Mouse (Mus musculus) G1E-ER4 (cell line): ENCODE results near the gene Fam163b. TPM values are rescaled to one million over a fixed set of nuclear protein-coding genes. Genes with fewer than 3 reads are reported as not detected.

Experiments used
- GATA1 ChIP-seq: IDR thresholded peaks from one replicate; pipeline ENCODE4 v1.8.0; 2012; ENCODE audit warnings: low read length, inconsistent platforms
- polyA plus RNA-seq: library from polyadenylated mRNA; stranded (reverse); fragments of >175 nt; gene quantifications from 2 replicates; pipeline ENCODE4 v1.2.3, GENCODE M21; 2012

Fam163b gene
- polyA plus RNA-seq, 1 experiment, result not detected

DNA sequence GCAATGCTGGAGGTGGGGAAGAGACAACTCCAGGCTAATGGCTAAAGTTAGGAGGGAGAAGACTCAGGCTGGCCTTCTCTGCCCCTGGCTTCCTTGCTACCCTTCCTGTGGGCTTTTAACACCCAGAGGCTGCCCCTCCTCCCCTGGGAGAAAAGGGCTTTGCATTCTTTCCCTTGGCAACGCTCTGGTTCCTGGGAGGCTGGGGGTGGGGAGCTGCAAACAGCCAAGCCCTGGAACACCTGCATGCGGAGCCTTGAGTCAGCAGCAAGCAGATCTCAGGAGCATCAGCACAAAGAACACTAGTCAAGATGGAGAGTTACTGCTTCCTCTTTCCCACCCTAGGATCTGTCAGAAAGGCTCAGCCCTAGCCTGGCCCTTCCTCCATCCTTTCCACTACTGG lies 7.2 kb upstream of the Fam163b start:
- TF ChIP-seq GATA1, result no peak

DNA sequence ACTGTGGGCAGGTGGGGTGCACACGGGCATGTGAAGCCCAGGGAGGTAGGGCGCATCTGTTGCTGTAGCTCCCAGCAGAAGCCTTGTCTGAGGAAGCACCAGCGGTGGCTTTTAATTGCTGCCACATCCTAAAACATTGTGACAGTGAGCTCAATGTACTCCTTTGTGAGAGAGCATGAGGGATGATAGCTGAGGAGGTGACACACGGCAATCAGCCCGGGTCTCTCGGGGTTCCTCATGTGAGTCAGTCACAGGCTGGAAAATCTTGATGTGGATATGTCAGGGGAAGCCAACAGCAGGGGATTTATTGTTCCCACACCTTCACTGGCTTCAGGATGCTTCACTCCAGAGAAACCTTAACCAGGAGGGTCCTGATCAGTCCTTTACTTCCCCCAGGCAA lies 4.5 kb upstream of the Fam163b start:
- TF ChIP-seq GATA1, result no peak

DNA sequence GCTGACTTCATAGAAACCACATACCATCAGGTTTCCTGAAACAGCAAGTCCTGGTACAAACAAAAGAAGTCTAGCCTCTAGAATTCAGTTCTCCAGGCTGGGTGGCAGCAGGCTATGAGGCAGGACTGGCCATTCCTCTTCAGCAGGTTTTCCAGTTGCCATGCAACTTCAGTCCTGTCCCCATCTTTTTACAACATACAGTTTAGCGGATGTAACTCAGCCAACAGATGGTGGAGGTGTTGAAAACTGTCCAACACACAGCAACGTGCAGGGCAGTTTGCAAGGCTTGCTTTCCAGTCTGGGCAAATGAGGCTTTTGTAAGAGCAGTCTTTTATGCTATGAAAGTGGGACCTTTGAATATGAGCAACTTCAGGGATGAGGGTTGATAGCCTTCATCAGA lies 2.7 kb upstream of the Fam163b start:
- TF ChIP-seq GATA1, result no peak

DNA sequence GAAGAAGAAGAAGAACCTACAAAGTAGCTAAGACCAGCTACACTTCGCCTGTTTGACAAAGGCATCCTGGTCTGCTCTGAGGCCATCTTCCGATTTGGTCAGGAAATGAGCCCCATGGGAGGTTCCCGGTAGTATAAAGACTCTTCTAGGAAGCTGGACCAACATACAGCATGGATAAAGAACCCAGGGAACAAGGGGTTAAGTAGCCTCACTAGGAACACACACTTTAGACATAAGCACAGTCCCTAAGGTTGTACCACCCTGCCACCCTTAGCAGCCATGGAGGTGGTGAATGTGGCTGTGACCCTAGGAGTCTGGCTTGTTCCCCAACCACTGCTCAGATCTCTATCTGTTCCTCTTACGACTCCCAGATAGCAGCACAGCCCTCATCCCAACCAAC lies 3.9 kb downstream of the Fam163b start:
- no peak for TF ChIP-seq GATA1

DNA sequence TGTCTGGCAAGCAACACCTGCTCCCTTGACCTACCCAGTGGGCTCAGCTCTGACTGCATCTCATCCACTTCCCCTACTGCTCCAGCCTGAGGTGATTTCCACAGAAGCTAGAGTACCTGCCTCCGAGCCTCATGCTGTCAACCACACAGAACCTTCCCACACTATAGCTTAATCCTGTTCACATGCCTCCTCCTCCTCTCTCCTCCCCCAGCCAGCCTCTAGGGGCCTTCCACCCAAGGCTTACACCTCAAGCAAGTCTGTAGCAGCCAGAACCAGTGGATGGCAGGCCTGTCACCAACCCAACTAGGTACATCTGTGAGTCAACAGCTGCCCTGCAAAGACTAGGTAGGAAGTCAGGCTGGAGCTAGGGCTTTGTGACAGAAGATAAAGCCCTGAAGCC lies 5.5 kb downstream of the Fam163b start:
- TF ChIP-seq GATA1, result no peak

DNA sequence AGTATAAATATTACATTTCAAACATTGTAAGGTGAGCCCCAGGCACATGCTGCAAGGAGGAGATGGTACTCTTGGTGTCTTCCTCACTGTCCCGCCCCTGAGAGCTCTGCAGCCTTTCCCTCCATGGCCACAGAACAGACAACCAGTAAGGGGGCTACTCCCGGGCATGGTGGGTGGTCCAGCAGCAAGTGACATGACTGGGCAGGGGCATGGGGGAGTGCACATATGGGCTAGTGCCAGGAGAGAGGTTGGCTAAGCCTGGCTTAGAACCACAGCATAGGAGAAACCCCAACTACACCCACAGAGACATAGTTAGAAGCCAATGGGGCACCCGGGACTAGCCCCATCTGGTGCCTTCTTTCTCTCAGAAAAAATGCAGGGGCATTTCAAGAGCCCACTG lies 6.0 kb downstream of the Fam163b start:
- TF ChIP-seq GATA1, result no peak

DNA sequence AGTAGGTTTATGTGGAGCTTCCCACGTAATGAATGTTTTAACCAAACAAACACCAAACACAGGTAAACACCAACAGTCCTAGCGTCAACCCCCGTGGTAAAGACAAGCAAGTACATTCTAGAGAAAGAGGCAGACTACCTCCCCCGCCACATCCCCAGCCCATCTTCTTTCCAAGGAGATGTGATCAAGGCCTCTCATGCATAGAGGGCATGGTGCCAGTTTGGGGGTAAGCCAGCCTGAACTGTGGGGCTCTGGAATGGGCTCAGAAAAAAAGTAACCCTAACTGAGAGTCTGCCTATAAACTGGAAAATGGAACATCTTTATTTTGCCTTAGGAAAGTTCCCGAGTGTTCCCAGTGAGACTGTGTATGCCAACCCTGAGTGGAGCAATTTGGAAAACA lies 6.4 kb downstream of the Fam163b start:
- no peak for TF ChIP-seq GATA1

DNA sequence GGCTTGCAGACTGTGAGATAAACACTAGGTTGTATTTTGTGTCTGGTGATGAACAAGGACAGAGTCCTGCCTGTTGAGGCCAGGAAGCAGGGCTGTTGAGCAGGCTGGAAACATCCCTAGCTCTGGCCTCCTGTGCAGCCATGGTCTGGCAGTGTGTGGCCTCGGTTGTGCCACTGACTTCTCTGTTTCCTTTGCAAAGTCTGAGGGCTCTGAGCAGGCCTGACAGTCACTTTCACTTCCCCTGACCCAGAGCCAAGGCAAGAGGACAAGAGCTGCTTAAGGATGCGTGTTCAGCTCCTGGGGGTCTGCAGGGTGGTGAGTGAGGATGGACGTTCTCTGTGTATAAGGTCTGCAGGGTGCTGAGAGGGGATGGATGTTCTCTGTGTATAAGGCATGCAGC lies 13.3 kb downstream of the Fam163b start:
- no peak for TF ChIP-seq GATA1

DNA sequence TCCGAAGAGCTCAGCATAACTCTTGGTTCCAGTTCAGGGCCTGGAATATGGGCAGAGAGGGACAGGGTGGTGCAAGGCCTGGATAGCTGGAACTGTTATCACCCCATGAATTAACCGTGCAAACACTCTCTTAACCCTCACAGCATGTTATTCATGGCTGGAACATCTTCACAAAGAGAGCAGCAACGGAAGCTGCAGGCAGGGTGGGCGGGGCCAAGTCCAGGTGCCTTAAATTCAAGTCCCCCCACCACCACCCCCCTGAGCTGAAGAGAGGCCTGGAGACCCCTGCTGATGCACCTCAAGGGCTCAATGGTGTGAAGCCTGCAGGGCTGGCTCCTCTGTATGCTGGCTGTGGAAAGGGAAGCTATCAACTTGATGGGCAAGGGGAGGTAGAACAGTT lies 15.8 kb downstream of the Fam163b start:
- no peak for TF ChIP-seq GATA1

DNA sequence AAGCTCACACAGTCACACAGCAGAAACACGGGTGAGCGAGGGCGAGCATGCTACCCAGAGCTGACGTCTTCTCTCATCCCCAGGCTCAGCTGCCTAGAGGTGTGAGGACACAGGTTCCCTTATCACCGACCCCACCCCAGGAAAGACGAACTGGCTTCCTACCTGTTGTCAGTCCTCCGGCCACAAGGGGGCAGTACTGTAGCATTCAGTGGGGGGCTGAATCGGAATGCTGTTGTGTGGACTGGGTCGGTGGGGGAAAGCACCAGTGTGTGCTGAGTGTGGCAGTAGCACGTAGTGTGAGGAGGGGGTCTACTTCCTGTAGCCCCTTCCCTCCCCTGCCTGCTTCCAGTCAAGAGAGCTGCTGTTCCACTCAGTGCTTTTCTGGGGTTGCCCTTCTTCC lies 16.3 kb downstream of the Fam163b start:
- TF ChIP-seq GATA1, result no peak

DNA sequence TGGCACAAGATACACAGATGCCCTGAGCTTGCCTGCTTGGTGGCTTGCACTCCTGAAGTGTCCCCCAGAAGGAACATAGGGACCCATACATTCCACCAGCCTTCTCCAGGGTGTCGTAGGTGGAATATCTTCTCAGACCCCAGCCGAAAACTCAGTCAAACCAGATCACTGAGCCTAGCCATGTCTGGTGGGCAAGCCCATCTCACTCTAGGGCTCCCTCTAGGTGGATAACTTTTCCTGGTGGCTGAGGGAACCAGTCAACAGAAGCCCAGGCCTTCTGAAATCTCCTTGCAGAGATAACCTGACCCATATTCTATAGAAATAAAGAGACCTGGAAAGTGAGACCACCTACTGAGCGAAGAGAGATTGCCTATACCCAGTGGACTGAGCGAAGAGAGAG lies 19.2 kb downstream of the Fam163b start:
- TF ChIP-seq GATA1, result no peak

DNA sequence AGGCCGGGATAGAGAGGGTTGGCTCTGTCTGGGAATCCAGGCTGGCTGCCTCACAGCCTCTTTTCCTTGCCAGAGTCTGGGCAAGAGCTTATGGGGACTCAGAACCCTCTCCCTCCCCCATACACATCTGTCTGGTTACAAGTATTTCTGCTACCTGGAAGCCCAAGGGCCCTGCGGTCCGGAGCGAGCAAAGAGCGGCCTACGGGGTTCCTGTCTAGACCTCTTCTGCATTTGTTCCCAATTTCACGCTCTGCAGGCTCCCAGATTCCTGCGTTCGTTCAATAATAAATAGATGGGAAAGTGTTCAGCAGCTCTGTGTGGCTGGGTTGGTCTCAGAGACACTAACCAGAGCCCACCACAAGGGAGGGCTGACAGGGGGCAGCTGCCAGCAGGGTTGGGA lies 19.7 kb downstream of the Fam163b start:
- TF ChIP-seq GATA1, result no peak

DNA sequence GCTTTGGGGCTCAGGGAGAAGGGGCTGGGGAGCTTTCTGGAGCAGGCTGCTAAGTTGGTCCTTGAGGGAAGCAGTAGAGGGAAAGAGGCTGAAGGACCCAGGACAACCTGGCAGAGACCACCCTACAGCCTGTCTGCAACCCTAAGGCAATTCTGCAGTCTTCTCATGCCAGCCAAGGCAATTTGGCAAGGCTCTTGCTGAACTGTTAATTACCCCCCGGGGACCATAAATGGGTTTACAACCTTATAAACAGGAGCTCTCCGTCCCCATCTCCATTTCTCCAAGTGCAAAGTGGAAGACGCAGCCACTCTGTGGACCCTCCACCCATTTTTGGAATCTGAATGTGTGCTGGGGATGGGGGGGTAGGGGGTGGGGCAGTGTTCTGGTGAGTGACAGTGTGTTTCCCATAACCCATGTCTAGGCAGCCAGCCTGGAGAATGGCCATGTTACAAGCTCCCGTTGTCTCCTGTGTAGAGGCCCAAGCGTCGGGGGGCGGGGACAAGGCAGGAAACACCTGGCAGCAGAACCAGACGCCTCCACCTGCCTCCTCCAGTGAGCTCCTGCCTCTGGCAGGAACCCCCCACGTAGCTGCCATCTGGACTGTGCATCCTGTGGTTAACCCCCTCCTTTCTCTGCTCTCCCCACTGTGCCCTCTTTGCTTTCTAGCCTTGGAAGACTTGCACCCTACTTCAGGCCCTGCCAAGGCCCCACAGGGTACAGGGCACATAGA lies 20.5 kb downstream of the Fam163b start:
- TF ChIP-seq GATA1, result no peak

DNA sequence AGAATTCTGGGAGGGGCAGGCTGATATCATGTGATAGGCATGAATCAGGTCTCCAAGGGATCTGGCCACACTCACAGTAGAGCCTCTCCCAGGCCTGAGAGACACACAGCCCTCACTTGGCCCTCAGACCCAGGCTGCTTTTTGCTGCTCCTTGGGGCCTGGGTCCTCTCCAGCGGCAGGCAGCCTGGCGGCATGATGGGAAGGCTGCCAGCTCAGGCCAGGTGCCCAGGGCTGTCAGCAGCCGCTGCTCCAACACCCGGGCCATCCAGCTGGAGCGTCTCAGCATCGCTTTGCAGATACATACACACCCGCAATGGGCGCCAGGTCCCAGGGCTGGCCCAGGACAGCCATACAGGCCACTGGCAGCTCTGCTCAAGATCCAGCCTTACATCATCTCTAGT lies 22.1 kb downstream of the Fam163b start:
- TF ChIP-seq GATA1, result no peak

DNA sequence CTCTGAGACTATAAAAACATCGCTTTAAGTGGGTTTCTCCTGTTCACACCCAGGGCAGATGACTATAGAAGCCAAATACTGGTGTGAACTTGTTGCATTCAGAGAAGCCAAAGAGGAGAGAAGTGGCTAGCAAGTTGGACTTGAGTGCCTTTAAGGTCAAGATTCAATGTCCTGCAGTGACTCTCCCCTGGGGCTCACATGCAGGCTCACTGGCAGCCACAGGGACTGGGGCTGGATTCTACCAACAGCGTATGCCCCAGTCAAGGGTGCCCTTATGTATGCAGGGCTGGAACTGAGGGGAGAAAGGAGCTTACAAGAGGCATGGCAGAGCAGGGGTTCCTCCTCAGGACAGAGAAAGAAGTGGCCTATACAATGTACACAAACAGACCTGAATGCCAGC lies 22.5 kb downstream of the Fam163b start:
- TF ChIP-seq GATA1, result no peak

DNA sequence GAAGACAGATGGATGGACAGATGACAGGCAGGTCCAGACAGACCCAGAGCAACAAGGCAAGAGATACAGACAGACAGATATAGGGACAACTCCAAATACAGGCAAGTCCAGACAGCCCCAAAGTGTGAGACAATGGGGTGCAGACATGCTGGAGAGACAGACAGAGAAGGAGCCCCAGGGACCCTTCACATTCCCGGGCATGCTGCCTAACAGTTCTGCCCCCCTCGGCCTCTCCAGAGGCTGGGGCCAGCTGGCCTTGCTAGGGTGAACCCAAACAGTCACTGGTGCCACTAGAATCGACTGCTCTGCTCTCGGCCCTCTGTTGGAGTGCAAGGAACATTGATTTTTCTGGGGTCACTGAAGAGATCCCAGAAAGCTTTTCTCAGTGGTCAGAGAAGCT lies 23.8 kb downstream of the Fam163b start:
- no peak for TF ChIP-seq GATA1

DNA sequence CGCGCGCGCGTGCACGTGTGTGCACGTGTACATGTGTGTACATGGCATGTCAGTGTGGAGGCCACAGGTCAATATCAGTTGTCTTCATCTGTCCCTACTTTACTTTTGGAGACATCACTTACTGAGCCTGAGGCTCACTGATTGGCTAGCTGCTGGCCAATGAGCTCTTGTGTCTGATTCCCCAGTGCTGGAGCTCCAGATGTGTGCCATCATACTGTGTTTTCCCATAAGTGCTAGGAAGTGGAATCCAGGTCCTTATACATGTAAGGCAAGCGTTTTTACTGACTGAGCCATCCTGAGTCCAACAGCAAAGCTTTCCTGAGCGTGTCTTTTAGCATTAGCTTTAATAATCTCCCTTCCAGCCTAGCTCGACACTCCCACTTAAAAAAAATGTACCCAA lies 28.1 kb downstream of the Fam163b start:
- no peak for TF ChIP-seq GATA1

DNA sequence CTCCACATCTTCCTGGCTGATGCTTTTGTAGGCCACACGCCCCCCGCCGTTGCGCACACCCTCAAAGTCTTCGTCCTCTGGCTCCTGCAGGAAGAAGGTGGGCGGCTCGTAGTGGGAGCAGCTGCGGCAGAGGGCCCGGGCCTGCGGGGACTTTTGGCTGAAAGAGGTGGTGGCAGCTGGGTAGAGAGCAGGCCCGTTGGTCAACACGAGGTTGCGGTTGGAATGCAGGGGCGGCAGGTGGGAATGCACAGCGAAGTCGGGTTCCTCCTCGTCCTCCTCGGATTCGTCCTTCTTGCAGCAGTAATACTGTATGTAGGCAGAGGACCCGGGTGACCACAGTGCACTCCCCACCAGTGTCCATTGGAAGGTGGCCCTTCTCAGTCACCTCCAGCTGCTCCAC lies 29.7 kb downstream of the Fam163b start:
- TF ChIP-seq GATA1, result no peak

DNA sequence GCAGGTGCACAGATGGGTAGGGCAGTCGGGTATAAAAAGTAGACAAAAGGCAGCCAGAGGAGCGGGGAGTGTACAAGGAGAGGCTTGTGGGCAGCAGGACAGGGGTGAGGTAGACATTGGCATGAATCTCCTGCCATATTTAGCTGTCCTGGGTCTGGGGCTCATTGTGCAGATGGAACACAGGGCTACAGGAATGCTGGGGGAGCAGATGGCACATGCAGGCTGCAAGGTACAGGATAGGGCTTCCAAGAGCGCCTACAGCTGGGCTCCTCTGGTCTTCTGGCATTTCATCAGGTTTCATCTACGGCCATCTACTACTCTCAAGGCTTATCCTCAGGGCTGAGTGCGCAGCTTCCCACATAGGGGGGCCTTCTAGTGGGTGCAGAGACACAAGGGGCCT lies 33.2 kb downstream of the Fam163b start:
- TF ChIP-seq GATA1, result no peak
